Mouse (Mus musculus) left cerebral cortex, postnatal 10 days (tissue): ENCODE data around the gene Pf4. TPM values are rescaled to one million over a fixed set of nuclear protein-coding genes. Genes with fewer than 3 reads are reported as not detected.
"Not testable (repeated sequence)": the region's sequence is repeated elsewhere in the genome, so short reads cannot be mapped to it uniquely, and the experiment has no call there.

Source experiments
- DNase-seq, 2 experiments: peaks; one replicate each; pipeline ENCODE4 v3.0.0; 2021 to 2022; ENCODE audit warnings: low spot score in 2 of 2, mixed read lengths in 1 of 2; ENCODE audit errors: extremely low spot score in 1 of 2
- intact Hi-C: fragments of 180-260 bp; cut with DNase I; formaldehyde crosslinking; loops from one replicate; pipeline ENCODE4 v1.15.1; 2025
- microRNA-seq: library from miRNA; unstranded; fragments of <30 nt; microRNA quantifications from one replicate; pipeline ENCODE4 v1.2.0, GENCODE M21; 2022
- total RNA-seq, 2 experiments: library from RNA; stranded (reverse); gene quantifications; 2 replicates each; pipeline ENCODE4 v1.2.3; 2021

The Pf4 gene
- total RNA-seq, 2 experiments from 2014 or later: 1.6 to 8.3 TPM

GRCm38 (mm10) chr5:90783697-90784096 is 11.5 kb downstream of the Pf4 start:
- DNase-seq: no peak
- intact Hi-C loops: no loop called here

- intact Hi-C loops: loop anchor here (5.0 kb wide), 1 partner anchor 124 kb away; no protein-coding TSS in a partner anchor
- no peak for DNase-seq
Observed at GRCm38 (mm10) chr5:90785659-90786588, 13.7 kb downstream of the Pf4 start, which contains the start of gene Cxcl3. Cxcl3 (plus strand) TSS chr5:90786103.

- no peak for DNase-seq
- intact Hi-C loops: loop anchor here (5.0 kb wide), 1 partner anchor 126 kb away; no protein-coding TSS in a partner anchor
Observed at GRCm38 (mm10) chr5:90788114-90788513, 15.9 kb downstream of the Pf4 start.

- intact Hi-C loops: loop anchor here (5.0 kb wide), 1 partner anchor 127 kb away; no protein-coding TSS in a partner anchor
- DNase-seq: no peak
Observed at GRCm38 (mm10) chr5:90789306-90790073, 17.3 kb downstream of the Pf4 start.

- no peak for DNase-seq
- intact Hi-C loops: no loop called here
Observed at GRCm38 (mm10) chr5:90790074-90790502, 17.9 kb downstream of the Pf4 start.

- DNase-seq: no peak
- intact Hi-C loops: no loop called here
Observed at GRCm38 (mm10) chr5:90794195-90794625, 22.0 kb downstream of the Pf4 start, which contains the start of gene Cxcl15. Cxcl15 (plus strand) TSS chr5:90794534.

GRCm38 (mm10) chr5:90795392-90795791 is 23.2 kb downstream of the Pf4 start:
- DNase-seq, intact Hi-C loops: not testable (repeated sequence)

GRCm38 (mm10) chr5:90804574-90804973 is 32.3 kb downstream of the Pf4 start:
- intact Hi-C loops: no loop called here
- DNase-seq: no peak

GRCm38 (mm10) chr5:90806050-90806449 is 33.8 kb downstream of the Pf4 start:
- intact Hi-C loops: no loop called here
- DNase-seq: no peak

GRCm38 (mm10) chr5:90807176-90807950 is 35.1 kb downstream of the Pf4 start:
- no peak for DNase-seq
- intact Hi-C loops: no loop called here

- DNase-seq: no peak
- intact Hi-C loops: no loop called here
Observed at GRCm38 (mm10) chr5:90819756-90820155, 47.5 kb downstream of the Pf4 start.

Small RNAs within 50 kb of the gene (microRNA-seq; reads per million reads assigned to microRNA genes)
- not detected for gene Gm24322

Other genes starting within 250 kb of the Pf4 start
- gene 5830473C10Rik, start 211.3 kb upstream of the Pf4 start, total RNA-seq: 1 to 10 TPM in 1 of 2 experiments, under 1 TPM in 1; 0.89 to 1.1 TPM
- 1 to 10 TPM in 1 of 2 experiments, under 1 TPM in 1; 0.81 to 1.9 TPM for gene Rassf6, start 131.8 kb upstream of the Pf4 start, total RNA-seq
- not detected for gene Cxcl5, start 13.1 kb upstream of the Pf4 start, total RNA-seq
- gene Ppbp, start 3.9 kb upstream of the Pf4 start, total RNA-seq: not detected
- gene Cxcl3, start 13.7 kb downstream of the Pf4 start, total RNA-seq: not detected
- gene Cxcl15, start 22.1 kb downstream of the Pf4 start, total RNA-seq: not detected
- under 1 TPM in 1 of 2 experiments, not detected in 1; 0.55 TPM for gene Cxcl1, start 118.8 kb downstream of the Pf4 start, total RNA-seq
- not detected for gene Cxcl2, start 131.4 kb downstream of the Pf4 start, total RNA-seq
- gene Mthfd2l, start 158.7 kb downstream of the Pf4 start, total RNA-seq: 10 to 100 TPM; 18.0 to 18.5 TPM